Mouse (Mus musculus) bone marrow, adult 2 months (tissue): ENCODE data around the gene AC131692.1.

ENCODE experiments used
- CTCF ChIP-seq: fragments of 200-500 bp; IDR thresholded peaks from 2 replicates; pipeline ENCODE4 v1.5.1; 2011; ENCODE audit warnings: low read length, control low read depth; ENCODE audit not compliant: control insufficient read depth, insufficient read depth
- POLR2A ChIP-seq: fragments of 200-500 bp; IDR thresholded peaks from 2 replicates; pipeline ENCODE4 v1.6.1; 2011; ENCODE audit warnings: low read depth, mild to moderate bottlenecking, control low read depth, low read length, borderline replicate concordance; ENCODE audit not compliant: control insufficient read depth

DNA sequence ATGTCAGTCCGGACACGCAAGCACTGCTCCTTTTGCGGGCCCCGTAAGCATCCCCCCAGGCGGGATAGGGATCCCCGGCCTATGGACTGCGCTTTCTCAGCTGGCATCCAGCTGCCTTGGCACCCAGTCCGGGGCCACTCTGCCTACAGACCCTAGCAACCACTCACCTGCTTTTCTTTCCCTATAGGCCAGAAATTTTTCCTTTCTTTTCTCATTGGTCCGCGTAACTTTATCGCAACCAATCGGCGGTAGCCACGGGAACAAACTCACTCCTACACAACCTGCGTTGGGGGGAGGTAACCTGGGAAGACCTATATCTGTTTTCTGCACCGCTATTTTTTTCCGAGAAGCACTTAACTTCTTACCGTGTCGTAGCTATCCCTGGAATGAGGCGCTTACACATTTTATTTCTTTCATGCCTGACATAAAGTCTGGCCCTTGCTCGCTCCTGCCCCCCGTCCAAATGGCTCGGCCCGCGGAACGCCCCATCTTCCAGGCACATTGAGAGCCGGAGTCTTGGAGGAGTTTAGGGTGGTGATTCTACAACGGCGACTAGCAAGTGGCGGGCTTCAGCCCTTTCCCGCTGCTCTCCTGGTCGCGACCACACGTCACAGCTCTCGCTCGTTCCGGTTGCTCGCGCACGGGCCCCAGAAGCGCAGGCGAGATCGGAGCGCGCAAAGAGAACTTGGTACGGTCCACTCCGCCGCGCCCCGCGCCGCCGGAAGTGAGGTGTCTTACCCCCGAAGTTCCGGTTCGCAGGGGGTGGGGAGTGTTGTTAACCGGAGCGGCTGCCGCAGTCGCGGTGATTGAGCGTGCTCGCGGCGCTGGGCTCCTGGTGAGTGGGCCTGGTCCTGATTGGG lies 47.7 kb upstream of the AC131692.1 start, which contains the start of gene Syvn1:
- TF ChIP-seq CTCF (no peak), POLR2A (peak; percentile 88; the same call in 1 of the 2 replicates)
